Mouse (Mus musculus) thymus, adult 18-20 months (tissue): ENCODE results near the gene Smpd4.
A peak's percentile ranks its signal among the peaks of the same experiment; 100 is the strongest.

Experiments used
- DNase-seq, 2 experiments: peaks; one replicate each; pipeline ENCODE4 v3.0.0; 2022; ENCODE audit warnings: mixed read lengths in 2 of 2

Gene Smpd4

DNA sequence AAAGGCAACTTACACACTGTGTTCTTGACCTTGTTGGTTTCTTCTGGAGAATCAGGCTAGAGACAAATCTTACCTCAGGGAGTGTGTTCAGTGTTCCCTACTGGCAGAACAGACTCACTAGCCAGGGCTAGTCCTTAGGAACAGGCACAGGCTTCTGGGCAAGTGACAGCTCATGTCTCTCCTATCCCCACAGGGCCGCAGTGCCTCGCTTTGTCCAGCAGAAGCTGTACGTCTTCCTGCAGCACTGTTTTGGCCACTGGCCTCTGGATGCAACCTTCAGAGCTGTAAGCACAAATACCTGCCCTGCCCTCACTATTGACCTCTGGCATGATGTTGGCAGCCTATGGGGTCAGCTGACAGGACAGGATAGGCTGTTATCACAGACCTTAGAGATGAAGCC lies 19.9 kb downstream of the Smpd4 start:
- DNase-seq, result no peak

DNA sequence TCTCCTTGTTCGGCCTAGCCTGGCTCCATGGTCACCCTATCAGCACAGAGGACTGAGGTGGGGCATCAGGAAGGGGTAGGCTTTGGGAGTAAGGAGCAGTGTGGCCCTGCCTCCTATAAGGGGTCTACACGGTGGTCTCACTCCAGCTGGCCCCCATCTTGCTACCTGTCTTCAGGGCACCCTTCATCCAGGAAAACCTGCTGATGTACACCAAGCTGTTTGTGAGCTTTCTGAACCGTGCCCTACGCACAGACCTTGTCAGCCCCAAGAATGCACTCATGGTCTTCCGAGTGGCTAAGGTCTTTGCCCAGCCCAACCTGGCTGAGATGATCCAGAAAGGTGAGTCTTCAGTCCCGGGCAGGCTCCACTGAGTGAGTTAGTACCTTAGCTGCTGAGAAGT lies 20.8 kb downstream of the Smpd4 start:
- DNase-seq, result no peak

- no peak for DNase-seq
These were observed 21.6 kb downstream of the Smpd4 start for GRCm38 (mm10) chr16:17640706-17641105.

GRCm38 (mm10) chr16:17641301-17641700 lies 22.1 kb downstream of the Smpd4 start:
- DNase-seq, result no peak

- DNase-seq, result no peak
These were observed 23.2 kb downstream of the Smpd4 start for GRCm38 (mm10) chr16:17642311-17642710.

DNA sequence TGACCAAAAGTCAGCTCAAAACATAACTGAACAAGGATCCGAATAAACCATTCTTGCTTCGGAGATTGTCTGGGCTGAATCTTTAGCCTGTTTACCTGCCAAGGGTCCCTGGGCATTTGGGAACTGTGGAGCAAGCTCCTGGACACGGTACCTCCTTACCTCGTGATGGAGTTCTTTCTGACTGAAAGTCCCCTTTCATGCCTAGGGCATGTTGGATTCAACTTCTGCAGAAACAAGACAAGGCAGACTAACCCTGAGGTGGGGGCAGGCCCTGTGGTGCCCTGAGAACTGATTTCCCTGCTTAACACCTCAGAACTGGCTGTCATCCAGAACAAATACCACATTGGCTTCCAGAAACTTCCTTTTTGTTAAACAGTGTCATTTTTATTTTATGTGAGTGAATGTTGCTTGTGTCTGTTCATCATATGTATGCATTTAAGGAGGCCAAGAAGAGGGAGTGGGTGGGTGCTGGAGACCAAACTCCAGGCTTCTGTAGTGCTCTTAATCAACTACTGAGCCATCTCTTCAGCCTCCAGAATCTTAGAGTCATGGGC lies 24.4 kb downstream of the Smpd4 start:
- no peak for DNase-seq

- peak; percentile 62 to 66 for DNase-seq
These were observed 27.4 kb downstream of the Smpd4 start, which contains the start of gene Ccdc74a for GRCm38 (mm10) chr16:17646310-17647114. Gene Ccdc74a (plus strand): TSS chr16:17646470.

- DNase-seq, result no peak
These were observed 28.0 kb downstream of the Smpd4 start for GRCm38 (mm10) chr16:17647156-17647555.

- no peak for DNase-seq
These were observed 28.6 kb downstream of the Smpd4 start for GRCm38 (mm10) chr16:17647566-17648340.

- DNase-seq, result no peak
These were observed 30.9 kb downstream of the Smpd4 start for GRCm38 (mm10) chr16:17649925-17650605.

DNA sequence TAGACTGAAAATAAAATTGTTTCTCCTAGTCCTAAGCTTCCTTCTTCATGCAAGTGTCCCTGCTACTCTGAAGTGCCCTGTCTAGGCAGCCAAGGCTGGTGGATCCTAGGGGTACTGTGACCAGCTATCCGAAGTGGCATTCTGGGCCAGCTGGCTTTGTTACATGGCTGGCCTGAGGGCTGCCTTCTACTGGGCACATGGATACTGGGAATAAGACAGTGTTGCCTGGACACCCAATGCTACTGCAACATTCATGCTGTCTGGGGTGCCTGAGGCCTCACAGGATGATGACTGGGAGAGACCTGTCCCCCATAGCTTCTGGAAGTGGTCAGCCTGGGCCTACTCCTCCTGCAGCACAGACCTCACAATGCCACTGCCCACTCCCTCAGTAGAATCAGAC lies 31.6 kb downstream of the Smpd4 start:
- no peak for DNase-seq

DNA sequence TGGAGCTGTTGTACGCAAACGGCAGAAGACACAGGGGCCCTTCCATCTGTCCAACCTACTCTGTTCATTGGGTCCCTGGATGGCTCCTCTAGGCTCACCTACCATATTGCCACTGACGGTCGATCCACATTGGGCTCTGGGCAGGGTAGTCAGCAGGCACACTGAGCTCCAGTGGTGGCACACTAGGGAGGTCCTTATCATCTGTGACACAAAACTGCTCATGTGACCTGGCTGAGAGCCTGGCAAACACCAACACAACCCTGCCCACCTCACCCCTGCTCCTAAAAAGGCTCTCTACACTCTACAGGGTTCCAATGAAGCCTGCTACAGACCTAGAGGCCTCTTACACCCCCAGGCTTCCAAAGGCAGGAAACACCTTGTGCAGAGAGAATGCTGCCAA lies 33.5 kb downstream of the Smpd4 start:
- no peak for DNase-seq

GRCm38 (mm10) chr16:17653601-17654000 lies 34.4 kb downstream of the Smpd4 start:
- no peak for DNase-seq

DNA sequence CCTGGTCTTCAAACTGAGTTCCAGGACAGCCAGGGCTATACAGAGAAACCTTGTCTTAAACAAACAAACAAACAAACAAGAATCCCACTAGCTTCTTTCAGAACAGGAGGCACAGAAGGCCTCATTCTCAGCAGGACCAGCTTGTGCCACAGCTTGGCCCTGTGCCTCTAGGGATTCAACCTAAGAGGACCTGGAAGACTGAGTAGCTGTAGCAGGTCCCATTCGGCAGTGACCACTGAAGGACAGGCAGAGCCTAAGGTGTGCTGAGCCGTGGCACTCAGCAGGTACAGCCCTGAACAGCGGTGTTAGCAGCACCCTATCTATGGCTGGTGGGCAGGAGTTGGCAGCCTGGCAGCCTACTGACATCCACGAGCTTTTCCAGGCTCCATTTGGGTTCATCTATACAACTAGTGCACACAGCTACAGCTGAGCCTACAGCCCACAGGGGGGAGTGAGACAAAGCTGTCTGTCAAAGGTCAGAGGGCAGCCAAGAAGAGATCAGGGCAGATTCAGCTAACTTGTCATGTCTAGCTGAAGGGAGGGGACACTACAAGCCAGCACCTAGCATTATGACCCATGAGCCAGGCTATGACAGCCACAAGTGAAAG lies 35.1 kb downstream of the Smpd4 start:
- DNase-seq, result no peak

GRCm38 (mm10) chr16:17656212-17656871 lies 37.2 kb downstream of the Smpd4 start:
- no peak for DNase-seq

DNA sequence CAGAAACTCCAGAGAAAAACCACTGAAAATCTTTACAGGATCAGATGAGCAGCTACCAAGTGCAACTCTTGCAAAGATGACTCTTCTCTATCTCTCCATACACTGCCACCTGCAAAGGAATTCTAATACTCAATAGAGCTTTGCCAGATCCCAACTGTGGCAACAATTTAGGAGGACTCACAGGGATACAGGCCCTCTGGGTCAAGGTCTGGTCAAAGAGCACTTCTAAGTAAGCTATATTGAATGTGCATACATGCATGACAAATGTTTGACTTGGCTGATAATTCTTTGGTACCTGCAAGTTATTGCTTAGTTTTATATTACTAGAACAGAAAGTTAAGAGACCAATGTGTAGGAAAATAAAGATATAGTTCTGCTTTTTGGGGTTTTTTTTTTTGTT lies 46.4 kb downstream of the Smpd4 start:
- no peak for DNase-seq

- DNase-seq, result no peak
These were observed 50.7 kb downstream of the Smpd4 start for GRCm38 (mm10) chr16:17669886-17670285.
